Mouse (Mus musculus) gastrocnemius, postnatal 36 days (tissue): ENCODE measurements around the gene C1qa. TPM values are rescaled to one million over a fixed set of nuclear protein-coding genes. Genes with fewer than 3 reads are reported as not detected.

Experiments used
- DNase-seq, 2 experiments: peaks; one replicate each; pipeline ENCODE4 v3.0.0; 2022
- intact Hi-C: fragments of 180-260 bp; cut with DNase I; formaldehyde crosslinking; loops from one replicate; pipeline ENCODE4 v1.15.1; 2025
- total RNA-seq, 2 experiments: library from RNA; stranded (reverse); gene quantifications; 2 replicates each; pipeline ENCODE4 v1.2.3; 2021

C1qa gene
- total RNA-seq, 2 experiments from 2014 or later: 8.9 to 13.5 TPM

DNA sequence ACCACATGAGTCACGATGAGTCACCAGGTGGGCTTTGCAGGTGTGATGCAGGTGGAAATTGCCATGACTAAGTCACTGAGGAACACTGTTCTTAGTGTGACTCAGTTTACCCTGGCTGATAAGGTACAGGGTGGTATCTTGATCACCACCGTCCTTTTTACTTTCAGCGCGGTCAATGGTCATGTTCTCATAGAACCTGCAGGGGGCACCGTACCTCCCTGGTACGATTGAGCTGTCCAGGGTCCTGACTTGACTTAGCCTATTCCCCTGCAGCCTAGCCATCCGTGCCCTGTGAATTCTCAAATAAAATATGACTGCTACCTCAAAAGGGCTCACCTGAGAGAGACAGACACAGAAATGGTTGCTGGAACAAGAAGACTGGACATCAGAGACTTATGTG is 8.4 kb upstream of the C1qa start:
- intact Hi-C loops: loop anchor here (5.0 kb wide), 2 partner anchors 75 to 165 kb away; no protein-coding TSS in a partner anchor
- no peak for DNase-seq

- intact Hi-C loops: loop anchor here (5.0 kb wide), 2 partner anchors 77 to 167 kb away; no protein-coding TSS in a partner anchor
- DNase-seq: no peak
Observed at GRCm38 (mm10) chr4:136904767-136905539, 6.3 kb upstream of the C1qa start.

- intact Hi-C loops: no loop called here
- no peak for DNase-seq
Observed at GRCm38 (mm10) chr4:136899154-136899553, 551 bp upstream of the C1qa start.

DNA sequence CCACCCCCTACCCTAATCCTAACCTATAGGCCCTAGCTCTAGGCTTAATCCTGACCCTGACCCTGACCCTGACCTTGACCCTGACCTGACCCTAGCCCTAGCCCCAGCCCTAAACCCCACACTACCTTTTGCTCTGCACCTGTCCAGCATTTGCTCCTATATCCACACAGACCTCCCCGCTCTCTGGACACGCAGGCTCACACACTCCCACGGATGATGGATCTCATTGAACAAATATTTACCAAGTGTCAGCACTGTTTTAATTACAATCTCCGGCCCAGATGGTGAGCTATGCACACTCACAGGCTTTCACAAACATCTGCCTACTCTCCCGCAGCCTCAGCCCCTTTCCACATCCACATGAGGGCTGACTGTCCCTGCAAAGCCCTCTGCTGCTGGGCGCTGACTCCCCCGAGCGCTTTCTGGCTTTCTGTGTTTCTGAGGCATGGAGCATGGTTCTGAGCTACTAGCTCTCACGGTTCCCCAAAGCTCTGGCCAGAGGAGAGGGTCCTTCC is 462 bp downstream of the C1qa start:
- no peak for DNase-seq
- intact Hi-C loops: no loop called here

GRCm38 (mm10) chr4:136896461-136896860 is 2.1 kb downstream of the C1qa start:
- intact Hi-C loops: no loop called here
- DNase-seq: no peak

DNA sequence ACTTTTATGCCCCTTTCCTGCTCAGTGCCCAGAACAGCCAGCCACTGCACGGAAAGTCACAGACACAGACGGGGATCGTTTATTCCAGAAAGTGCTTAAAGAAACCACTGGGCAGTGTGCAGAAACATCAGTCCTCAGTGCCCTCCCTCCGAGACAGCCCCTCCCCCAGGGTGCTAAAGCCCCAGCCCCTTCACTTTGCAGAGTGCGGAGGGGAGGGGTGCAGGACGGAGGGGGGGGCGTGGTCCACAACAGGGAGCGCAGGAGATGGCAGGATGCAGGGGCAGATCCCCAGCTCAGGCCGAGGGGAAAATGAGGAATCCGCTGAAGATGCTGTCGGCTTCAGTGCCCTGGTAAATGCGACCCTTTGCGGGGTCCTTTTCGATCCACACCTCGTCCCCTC is 2.7 kb downstream of the C1qa start:
- intact Hi-C loops: no loop called here
- DNase-seq: no peak

- no peak for DNase-seq
- intact Hi-C loops: no loop called here
Observed at GRCm38 (mm10) chr4:136894821-136895220, 3.8 kb downstream of the C1qa start.

DNA sequence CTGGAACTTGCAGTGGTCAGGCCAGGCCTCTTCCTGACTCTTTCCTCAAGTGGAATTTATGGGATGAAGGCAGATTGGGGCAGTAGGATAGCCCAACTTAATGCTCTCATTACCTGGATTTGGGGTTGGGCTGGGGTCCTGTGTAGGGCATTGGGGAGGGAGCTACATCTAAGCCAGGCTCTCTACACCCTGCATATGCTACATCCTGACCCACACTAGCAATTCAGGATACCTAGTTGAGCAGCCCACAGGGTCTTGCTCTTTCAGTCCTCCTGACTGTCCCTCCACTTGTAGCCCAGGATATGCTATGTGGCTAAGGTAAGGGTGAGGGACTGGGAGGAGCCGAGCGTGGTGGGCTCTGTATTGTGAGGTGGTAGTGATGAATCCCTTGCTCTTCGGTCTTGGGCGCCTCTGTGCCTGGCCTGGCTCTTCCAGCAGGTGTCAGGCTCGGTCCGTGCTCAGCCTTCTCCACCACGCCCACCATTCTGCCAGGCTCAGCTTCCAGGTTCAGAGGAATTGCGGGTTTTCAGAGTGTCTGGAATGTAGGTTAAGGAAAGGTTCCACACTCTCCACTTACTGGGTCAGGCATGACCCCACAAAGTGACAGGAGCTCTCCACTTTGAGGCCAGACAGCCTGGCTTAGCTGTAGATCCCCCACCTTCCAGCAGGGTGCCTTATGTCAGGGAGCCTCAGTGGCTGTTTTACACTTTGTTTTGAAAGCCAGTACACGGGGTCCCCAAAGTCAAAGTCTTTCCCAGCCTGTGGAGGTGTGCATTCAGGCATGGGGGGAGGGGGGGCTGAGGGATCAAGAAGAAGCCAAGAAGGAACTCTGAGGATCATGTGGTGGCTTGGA is 4.7 kb downstream of the C1qa start:
- intact Hi-C loops: no loop called here
- no peak for DNase-seq

- no peak for DNase-seq
- intact Hi-C loops: no loop called here
Observed at GRCm38 (mm10) chr4:136892811-136893210, 5.8 kb downstream of the C1qa start, which contains the start of gene C1qc. C1qc (minus strand) TSS chr4:136893065.

DNA sequence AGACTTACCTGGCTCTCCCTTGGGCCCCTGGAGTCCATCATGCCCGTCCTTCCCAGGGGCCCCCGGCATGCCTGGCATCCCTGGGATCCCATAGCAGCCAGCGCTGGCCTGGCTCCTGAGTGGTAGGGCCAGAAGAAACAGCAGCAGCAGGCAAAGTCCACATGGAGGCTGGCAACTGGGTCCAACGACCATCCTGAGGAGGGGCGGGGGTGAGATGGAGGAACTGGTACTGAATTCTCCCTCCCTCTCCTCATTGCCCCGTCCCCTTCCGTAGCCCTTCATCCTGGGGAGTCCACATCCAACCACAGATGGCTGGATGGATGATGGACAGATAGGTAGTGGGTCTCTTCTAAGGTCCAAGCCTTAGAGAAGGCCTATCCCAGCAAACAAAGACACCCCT is 6.2 kb downstream of the C1qa start:
- no peak for DNase-seq
- intact Hi-C loops: no loop called here

GRCm38 (mm10) chr4:136891115-136891514 is 7.5 kb downstream of the C1qa start:
- DNase-seq: no peak
- intact Hi-C loops: no loop called here

- intact Hi-C loops: no loop called here
Observed at GRCm38 (mm10) chr4:136889981-136890380, 8.6 kb downstream of the C1qa start.

DNA sequence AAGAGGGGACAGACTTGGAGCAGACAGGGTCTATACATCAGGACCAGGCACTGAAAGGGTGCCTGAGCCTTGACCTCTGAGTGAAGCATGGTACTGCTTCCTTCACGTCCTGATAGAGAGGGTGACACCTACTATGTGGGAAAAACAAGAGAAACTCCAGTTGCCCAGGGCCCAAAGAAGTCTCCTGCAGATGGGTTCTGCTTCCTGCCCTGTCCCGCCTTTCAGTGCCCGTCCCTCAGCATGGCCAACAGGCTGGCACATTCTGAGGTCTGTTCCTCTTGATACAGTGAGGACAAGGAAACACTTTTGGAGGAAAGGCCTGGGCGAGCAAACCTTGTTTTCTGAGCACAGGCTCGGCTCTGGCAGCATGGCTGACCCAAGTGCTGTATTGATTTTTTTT is 10.9 kb downstream of the C1qa start:
- no peak for DNase-seq
- intact Hi-C loops: no loop called here

More at GRCm38 (mm10) chr4:136889981-136890380, 8.6 kb downstream of the C1qa start:
- DNase-seq: no peak

GRCm38 (mm10) chr4:136886101-136886500 is 12.5 kb downstream of the C1qa start, which contains the start of gene C1qb:
C1qb (minus strand) TSS chr4:136886187.
- intact Hi-C loops: no loop called here

DNA sequence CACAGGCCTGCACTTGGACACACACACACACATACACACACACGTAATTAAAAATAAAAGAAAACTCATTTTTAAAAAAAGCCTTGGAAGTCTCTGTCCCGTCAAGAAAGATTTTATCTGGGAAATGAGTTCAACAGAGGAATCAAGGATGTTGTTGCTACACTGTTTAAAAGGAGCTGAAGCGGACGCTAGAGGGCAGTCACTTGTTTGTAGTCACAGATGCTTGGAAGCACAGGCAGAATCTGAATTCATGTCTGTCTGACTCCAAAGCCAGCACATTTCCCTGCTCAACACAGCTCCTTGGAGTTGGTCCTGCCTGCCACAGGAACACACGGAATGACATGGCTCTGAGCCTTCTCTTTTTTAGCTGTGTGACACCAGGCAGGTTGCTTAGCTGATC is 20.0 kb downstream of the C1qa start:
- intact Hi-C loops: no loop called here

More at GRCm38 (mm10) chr4:136886101-136886500, 12.5 kb downstream of the C1qa start, which contains the start of gene C1qb:
- DNase-seq: no peak

DNA sequence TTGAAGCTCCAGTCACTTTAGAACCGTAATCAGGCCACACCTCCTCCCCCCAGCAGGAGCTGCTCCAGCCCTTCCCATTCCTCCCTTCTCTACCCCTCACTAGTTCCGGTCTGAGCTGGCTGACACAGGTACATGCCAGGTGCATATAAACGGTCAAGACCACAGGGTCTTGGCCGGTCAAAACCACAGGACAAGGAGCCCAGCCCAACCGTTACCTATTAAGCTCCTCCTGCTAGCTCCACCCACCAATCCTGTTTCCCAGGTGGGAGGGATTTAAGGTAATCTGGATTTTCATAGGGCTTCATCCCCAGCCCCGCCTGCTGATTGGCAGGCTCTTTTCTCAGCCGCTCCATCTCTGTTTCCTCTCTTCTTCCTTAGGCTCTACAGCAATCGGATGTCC is 20.4 kb downstream of the C1qa start:
- DNase-seq: no peak

More for the DNA sequence above, 20.0 kb downstream of the C1qa start:
- DNase-seq: no peak

DNA sequence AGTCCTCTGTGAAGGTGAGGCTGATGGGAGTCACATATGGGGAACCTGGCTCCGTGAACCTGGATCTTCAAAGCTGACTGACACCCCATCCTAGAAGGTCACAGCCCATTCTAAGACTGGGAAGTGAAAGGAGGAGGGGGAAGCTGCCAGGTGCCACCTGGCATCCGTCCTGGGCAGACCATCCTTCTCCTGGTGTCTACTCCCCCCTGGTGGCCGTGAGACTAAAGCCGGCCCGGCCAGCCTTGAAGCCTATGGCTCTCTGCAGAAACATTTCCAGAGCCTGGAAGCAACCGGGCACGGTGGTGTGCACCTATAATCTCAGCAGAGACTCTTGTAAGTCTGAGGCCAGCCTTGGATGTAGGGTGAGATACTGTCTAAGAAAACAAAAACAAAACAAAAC is 21.6 kb downstream of the C1qa start:
- DNase-seq: no peak
- intact Hi-C loops: no loop called here

More for the DNA sequence above, 20.4 kb downstream of the C1qa start:
- intact Hi-C loops: no loop called here

- intact Hi-C loops: no loop called here
- no peak for DNase-seq
Observed at GRCm38 (mm10) chr4:136875012-136875411, 23.6 kb downstream of the C1qa start.

- DNase-seq: no peak
- intact Hi-C loops: no loop called here
Observed at GRCm38 (mm10) chr4:136868371-136868770, 30.2 kb downstream of the C1qa start.

DNA sequence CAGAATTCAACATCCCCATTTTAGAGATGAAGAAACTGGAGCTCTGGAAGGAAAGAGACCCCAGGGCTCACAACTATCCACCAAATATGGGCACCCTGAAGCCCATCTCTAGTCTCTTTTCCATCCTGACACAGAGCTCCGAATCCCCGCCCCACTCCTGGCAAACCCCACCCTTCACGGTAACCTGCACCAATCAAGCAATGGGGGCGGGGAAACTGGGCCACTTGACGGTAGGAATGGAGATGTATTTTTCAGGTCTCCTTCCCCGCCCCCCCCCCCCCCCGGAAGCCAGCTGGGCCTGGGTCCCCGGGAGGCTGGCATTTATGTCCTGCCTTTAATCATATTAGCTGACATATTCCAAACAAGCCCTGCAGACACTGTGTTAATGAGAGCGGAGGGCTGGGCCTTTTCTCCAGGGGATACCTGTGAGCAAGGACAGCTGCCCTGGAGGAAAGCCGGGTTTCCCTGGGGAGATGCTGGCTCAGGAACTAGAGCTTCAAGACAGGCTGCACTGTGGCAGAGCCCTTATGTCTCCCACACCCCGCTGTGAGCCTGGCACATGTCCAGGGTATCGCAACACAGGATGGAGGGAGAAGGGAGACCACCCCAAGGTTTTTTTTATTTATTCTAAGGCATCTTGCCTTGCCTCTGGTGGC is 30.8 kb downstream of the C1qa start:
- intact Hi-C loops: no loop called here
- DNase-seq: no peak

GRCm38 (mm10) chr4:136865531-136865930 is 33.1 kb downstream of the C1qa start:
- intact Hi-C loops: no loop called here
- no peak for DNase-seq
